Mouse (Mus musculus) forebrain, embryonic 16.5 days (tissue): ENCODE results near the gene Pank4. TPM values are rescaled to one million over a fixed set of nuclear protein-coding genes. Genes with fewer than 3 reads are reported as not detected.

Experiments
- ATAC-seq: fragments of 200-750 bp; cut with Nextera tagmentation; 2 replicates; pipeline ENCODE4 v1.8.0; 2017; ENCODE audit warnings: mild to moderate bottlenecking, moderate library complexity
- H3K27ac ChIP-seq: fragments of 300-500 bp; sonication (generic); 2 replicates; pipeline ENCODE4 v1.5.1; 2014; ENCODE audit warnings: low read length, control low read depth
- H3K27me3 ChIP-seq: fragments of 300-500 bp; sonication (generic); replicated peaks from 2 replicates; pipeline ENCODE4 v1.6.1; 2014; ENCODE audit warnings: low read length; ENCODE audit not compliant: control insufficient read depth, insufficient read depth
- H3K36me3 ChIP-seq: fragments of 300-500 bp; sonication (generic); 2 replicates; pipeline ENCODE4 v1.6.1; 2014; ENCODE audit not compliant: control insufficient read depth, insufficient read depth
- H3K4me1 ChIP-seq: fragments of 300-500 bp; sonication (generic); replicated peaks from 2 replicates; pipeline ENCODE4 v1.6.1; 2014; ENCODE audit warnings: low read length; ENCODE audit not compliant: control insufficient read depth, insufficient read depth
- H3K4me2 ChIP-seq: fragments of 300-500 bp; sonication (generic); 2 replicates; pipeline ENCODE4 v1.6.1; 2014; ENCODE audit warnings: mild to moderate bottlenecking, low read length, control low read depth
- H3K4me3 ChIP-seq: fragments of 300-500 bp; sonication (generic); replicated peaks from 2 replicates; pipeline ENCODE4 v1.5.1; 2014; ENCODE audit warnings: mild to moderate bottlenecking, low read length, control low read depth
- H3K9ac ChIP-seq: fragments of 300-500 bp; sonication (generic); replicated peaks from 2 replicates; pipeline ENCODE4 v1.6.1; 2014; ENCODE audit warnings: low read depth, low read length, control low read depth
- H3K9me3 ChIP-seq: fragments of 300-500 bp; sonication (generic); 2 replicates; pipeline ENCODE4 v1.6.1; 2016; ENCODE audit warnings: low read length; ENCODE audit not compliant: control insufficient read depth
- WGBS: fragments of 180-500 bp; shearing (Covaris S2); extraction: QIAGEN DNeasy Blood & Tissue Kit; methylation state at CpG from one replicate; pipeline ENCODE4 v1.1.7; 2014; 5-methylcytosine and 5-hydroxymethylcytosine counted together
- polyA plus RNA-seq: library from polyadenylated mRNA; unstranded; fragments of >200 nt; fragmentation: Nextera tagmentation; extraction: Ambion mirVana; gene quantifications from 2 replicates; pipeline ENCODE4 v1.2.1, GENCODE M21; 2015

Pank4 gene
- 47.1 and 47.3 TPM in 2 replicates for polyA plus RNA-seq

DNA sequence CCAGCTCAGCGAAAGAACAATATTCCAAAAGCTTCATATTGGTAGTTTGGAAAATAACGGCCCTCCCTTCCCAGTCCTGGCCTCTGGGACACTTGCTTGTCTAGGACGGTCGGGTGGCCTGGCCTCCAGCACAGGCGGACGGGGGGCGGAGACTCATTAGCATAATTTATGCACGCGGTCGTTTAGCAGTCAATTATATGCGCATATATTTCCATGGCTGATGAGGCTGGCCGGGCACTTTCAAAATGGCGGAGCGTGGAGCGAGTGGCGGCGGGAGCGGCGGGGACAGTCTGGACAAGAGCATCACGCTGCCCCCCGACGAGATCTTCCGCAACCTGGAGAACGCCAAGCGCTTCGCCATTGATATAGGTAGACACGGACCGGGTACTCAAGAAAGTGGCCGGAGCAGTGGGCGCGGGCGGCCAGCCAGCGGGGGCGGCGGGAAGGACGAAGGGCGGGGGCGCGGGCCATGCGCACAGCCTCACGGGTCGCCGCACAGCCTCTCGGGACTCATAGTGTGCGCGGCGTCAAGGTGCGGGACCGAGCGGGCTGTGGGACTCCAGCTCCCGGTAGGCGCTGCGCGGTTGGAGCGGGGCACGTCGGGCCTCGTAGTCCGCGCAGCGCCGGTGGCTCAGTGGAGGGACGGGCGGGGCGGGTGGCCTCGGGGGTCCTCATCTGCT is at the start of gene Pank4:
Gene Pank4, plus strand, starts transcription at position 223 of the 680 bp plus-strand sequence.
- H3K27me3 ChIP-seq, result no peaks in the 10 kb centered on the region
- H3K4me3 ChIP-seq, result peak within 1 kb of the TSS; percentile 84
- peak within 1 kb of the TSS; percentile 96 for H3K27ac ChIP-seq
- peak within 1 kb of the TSS; percentile 92 for H3K9ac ChIP-seq
- H3K36me3 ChIP-seq, result no peaks in the 10 kb centered on the region
- 0% methylated on average over 64 of the region's 66 CpGs for WGBS
- H3K9me3 ChIP-seq, result no peaks in the 10 kb centered on the region
- peak; percentile 92 for ATAC-seq
- peaks cover 62% of the 10 kb centered on the region for H3K4me1 ChIP-seq
- H3K4me2 ChIP-seq, result peak within 1 kb of the TSS; percentile 89

DNA sequence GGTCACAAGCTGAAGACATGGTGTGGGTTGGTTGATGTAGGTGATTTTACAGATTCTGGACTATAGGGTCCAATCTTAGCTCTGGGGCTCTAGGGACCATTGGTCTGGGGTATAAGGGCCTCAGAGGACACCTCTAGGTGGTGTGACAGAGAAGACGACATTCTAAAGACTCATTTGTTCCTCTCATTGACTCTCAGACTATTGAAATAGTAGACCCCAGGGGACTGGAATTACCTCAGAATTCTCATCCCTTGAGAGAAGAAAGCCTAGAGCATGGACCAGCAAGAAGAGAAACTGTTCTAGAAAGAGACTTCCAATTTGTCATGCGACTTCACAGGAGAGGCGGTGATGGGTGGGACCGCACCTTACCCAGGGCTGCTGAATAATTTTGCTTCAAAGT is 49.7 kb upstream of the Pank4 start:
- Histone ChIP-seq H3K27ac (no peak overlapping the region), H3K9ac (no peak overlapping the region), H3K4me2 (no peak overlapping the region), H3K9me3 (no peaks in the 10 kb centered on the region), H3K4me3 (no peak overlapping the region), H3K27me3 (no peaks in the 10 kb centered on the region), H3K36me3 (no peaks in the 10 kb centered on the region), H3K4me1 (no peaks in the 10 kb centered on the region)
- 93% methylated on average over 4 of the region's 4 CpGs for WGBS
- ATAC-seq, result no peak

DNA sequence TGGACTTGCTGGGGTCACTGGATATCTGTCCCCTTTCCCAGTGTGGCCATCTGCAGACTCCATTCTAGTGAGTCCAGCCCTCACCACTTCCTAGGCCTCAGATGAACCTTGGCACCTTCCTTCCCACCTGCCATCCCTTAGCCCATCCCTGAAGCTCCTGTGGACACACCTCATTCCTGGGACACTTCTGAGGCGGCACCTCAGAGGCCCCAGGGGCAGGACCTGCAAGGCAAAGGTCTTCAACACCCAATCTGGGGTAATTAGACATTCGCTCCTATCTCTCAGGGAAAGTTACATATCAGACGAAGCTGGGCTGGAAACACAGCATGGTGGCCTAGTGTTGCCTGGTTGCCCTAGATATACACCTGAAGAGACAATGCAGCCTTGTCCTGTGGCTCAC is 49.2 kb upstream of the Pank4 start:
- H3K9me3 ChIP-seq, result no peaks in the 10 kb centered on the region
- no peaks in the 10 kb centered on the region for H3K36me3 ChIP-seq
- H3K27me3 ChIP-seq, result no peaks in the 10 kb centered on the region
- no peaks in the 10 kb centered on the region for H3K4me1 ChIP-seq
- no peak overlapping the region for H3K27ac ChIP-seq
- no peak overlapping the region for H3K9ac ChIP-seq
- ATAC-seq, result no peak
- H3K4me2 ChIP-seq, result no peak overlapping the region
- WGBS, result 79% methylated on average over 3 of the region's 3 CpGs
- no peak overlapping the region for H3K4me3 ChIP-seq

DNA sequence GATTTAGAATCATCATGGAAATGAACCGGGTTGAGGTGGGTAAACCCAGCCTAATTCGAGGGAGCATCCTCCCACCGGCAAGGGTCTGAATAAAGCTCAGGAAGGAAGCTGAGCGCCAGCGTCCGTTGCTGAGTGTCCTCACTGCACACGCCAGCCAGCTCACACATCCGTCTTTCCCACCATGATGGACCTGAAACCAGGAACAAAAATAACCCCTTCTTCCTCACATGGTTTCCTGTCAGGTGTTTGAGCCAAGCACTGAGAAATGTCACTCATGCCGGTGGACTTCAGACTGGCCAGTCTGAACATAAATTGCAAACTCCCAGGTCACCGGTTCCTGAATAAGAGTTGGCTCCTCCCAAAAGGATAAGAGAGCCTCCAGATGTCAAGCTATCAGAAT is 48.6 kb upstream of the Pank4 start:
- Histone ChIP-seq H3K27ac (no peak overlapping the region), H3K9ac (no peak overlapping the region), H3K4me1 (no peaks in the 10 kb centered on the region), H3K4me3 (no peak overlapping the region), H3K36me3 (no peaks in the 10 kb centered on the region), H3K4me2 (no peak overlapping the region), H3K27me3 (no peaks in the 10 kb centered on the region), H3K9me3 (no peaks in the 10 kb centered on the region)
- no peak for ATAC-seq
- 90% methylated on average over 10 of the region's 10 CpGs for WGBS

DNA sequence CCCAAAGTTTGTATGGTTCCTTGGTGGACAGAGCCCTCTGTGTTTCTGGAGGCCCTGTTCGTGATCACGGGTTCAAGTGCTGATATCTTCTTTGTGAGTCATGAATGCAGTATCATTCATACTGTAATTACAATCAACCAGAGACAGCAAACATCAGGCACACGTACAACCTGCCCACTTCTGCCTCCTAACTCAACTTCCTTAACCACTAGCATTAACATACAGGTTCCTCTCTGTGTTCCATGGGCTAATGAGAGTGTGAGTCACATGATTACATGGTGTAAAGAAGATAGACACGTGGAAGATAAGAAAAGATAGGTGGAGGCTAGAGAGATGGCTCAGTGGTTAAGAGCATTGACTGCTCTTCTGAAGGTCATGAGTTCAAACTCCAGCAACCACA is 47.3 kb upstream of the Pank4 start:
- WGBS, result 81% methylated on average over 4 of the region's 4 CpGs
- H3K4me3 ChIP-seq, result no peak overlapping the region
- no peaks in the 10 kb centered on the region for H3K27me3 ChIP-seq
- H3K4me2 ChIP-seq, result no peak overlapping the region
- no peak overlapping the region for H3K27ac ChIP-seq
- no peaks in the 10 kb centered on the region for H3K36me3 ChIP-seq
- H3K9me3 ChIP-seq, result no peaks in the 10 kb centered on the region
- no peak for ATAC-seq
- no peak overlapping the region for H3K9ac ChIP-seq
- H3K4me1 ChIP-seq, result no peaks in the 10 kb centered on the region

DNA sequence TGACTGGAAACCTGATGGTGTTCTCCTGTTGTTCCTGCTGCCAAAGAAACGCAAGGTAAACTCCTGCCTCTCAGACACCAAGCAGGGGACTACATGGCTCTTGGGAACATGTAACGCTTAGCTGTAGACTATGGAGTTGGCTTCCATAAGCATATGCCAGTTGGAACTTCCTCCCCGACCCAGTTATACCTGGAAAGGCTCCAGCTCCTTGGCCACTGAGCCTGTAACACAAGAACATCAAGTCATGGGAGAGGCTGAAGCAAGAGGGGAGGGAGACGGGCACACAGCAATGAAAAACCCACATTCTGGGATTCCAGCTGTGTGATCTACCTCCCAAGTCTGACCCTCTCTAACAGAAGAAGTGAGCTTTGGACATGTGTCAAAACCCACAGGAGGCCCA is 41.6 kb upstream of the Pank4 start:
- Histone ChIP-seq H3K4me1 (no peaks in the 10 kb centered on the region), H3K27ac (no peak overlapping the region), H3K9ac (no peak overlapping the region), H3K4me2 (no peak overlapping the region), H3K36me3 (no peaks in the 10 kb centered on the region), H3K9me3 (no peaks in the 10 kb centered on the region), H3K27me3 (no peaks in the 10 kb centered on the region), H3K4me3 (no peak overlapping the region)
- 71% methylated on average over 4 of the region's 4 CpGs for WGBS
- ATAC-seq, result no peak

DNA sequence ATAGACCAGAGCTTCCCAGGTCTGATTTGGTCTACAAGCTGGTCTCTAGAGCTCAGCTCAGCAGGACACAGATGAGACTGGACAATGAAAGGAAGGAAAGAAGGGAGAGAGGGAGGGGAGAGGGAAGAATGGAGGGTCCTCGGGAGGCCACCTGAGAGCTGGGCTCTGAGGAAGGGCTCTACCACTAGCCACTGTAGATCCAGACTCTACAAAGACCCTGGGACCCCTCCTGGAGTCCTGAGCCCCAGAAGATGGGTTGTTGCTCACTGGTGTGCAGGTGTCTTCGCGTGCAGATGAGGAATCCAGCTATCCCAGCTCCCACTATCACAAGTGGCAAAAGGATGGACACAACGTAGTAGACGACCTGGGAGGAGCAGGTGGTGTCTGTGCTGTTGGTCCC is 41.0 kb upstream of the Pank4 start:
- no peak overlapping the region for H3K9ac ChIP-seq

DNA sequence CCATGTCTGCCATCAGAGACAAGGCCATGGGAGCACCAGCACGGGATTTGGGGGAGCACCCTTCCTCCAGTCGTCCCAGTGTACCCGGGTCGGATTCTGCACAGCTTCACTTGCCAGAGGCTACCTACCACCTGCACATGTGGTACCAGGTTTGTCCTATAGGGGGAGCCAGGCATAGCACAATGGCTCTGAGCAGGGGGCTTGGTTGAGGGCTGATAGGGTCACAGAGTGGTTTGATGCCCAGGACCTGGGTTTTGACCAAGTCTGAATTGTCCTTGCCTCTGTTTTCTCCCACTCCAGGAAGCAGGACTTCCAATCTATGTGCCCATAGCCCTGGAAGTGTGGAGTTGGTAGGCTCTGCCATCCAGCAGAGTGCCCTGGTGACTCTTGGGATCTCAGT is 38.5 kb upstream of the Pank4 start:
- Histone ChIP-seq H3K4me1 (no peaks in the 10 kb centered on the region), H3K4me3 (no peak overlapping the region), H3K27ac (no peak overlapping the region), H3K9ac (no peak overlapping the region), H3K27me3 (no peaks in the 10 kb centered on the region), H3K36me3 (no peaks in the 10 kb centered on the region), H3K4me2 (no peak overlapping the region), H3K9me3 (no peaks in the 10 kb centered on the region)
- WGBS, result 49% methylated on average over 4 of the region's 4 CpGs
- no peak for ATAC-seq

More for the DNA sequence above, 41.0 kb upstream of the Pank4 start:
- no peak for ATAC-seq
- no peaks in the 10 kb centered on the region for H3K9me3 ChIP-seq
- no peaks in the 10 kb centered on the region for H3K36me3 ChIP-seq
- no peak overlapping the region for H3K4me2 ChIP-seq
- H3K4me3 ChIP-seq, result no peak overlapping the region
- no peaks in the 10 kb centered on the region for H3K27me3 ChIP-seq
- H3K4me1 ChIP-seq, result no peaks in the 10 kb centered on the region
- 83% methylated on average over 5 of the region's 5 CpGs for WGBS
- no peak overlapping the region for H3K27ac ChIP-seq

DNA sequence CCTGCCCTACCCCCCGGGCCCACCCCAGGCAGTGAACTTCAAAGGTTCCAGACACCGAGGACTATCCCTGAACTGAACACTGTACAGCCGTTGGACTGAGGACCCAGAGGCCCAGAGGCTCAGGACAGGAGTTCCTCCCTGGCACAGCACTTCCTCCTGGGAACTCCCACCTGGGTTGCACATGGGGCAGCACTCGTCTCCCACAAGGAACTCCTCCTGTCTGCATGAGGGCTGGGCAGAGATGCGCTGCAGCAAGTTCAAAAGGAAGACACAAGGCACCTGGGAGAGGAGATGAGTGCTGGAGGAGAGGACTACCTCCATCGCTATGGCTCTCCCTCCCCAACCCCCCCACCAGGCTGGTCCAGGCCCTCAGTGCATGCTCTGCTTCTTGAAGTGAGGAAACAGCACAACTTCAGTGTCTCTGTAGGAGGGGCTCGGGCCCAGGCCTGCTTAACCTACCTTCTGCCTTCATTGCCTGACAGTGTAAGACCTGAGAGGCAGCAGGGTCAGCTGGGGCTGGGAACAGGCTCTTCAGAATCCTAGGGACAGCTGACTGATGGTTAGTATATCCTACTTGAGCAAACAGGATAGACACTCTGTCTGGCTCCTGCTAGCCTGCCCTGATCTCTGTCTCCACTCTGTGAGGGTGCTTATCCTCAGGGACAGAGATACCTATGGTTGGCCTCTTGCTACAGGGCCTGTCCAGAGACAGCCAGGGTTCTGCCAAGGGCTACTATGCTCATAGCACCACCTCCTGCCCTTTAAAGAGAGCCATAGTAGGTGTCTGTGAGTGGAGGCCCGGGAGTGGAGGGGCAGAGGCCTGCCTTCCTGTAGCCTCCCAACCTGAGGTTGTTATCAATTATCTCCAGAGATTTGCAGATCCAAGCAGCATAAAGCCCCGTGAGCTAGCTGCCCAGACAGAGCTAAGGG is 36.7 kb upstream of the Pank4 start:
- no peak for ATAC-seq
- no peak overlapping the region for H3K4me3 ChIP-seq
- WGBS, result 73% methylated on average over 9 of the region's 9 CpGs
- H3K27ac ChIP-seq, result no peak overlapping the region
- H3K36me3 ChIP-seq, result no peaks in the 10 kb centered on the region
- no peak overlapping the region for H3K4me2 ChIP-seq
- H3K4me1 ChIP-seq, result no peaks in the 10 kb centered on the region
- no peaks in the 10 kb centered on the region for H3K9me3 ChIP-seq
- no peaks in the 10 kb centered on the region for H3K27me3 ChIP-seq
- no peak overlapping the region for H3K9ac ChIP-seq
